In the genomic region with DNA sequence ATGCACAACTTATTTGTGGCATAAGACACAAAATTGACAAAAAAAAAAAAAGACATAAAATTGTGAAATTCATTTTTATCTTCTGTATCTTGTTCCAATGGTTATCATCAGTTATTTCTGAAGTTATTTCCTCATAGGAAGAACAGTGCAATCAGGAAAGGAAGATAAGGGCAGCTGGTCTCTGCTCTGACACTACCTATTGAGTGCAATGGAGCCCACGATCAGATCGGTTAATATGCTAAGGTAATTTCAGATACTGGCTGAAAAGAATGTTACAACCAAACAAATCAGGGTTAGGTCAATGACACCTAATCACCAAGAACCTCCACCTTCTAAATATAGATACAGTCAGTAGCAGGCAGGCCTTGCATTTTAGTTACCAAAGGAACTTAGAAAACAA, we compare ENCODE assay signal across 24 mouse cellular contexts. TPM values are rescaled to one million over a fixed set of nuclear protein-coding genes. Genes with fewer than 3 reads are reported as not detected.
DNase-seq lines count a peak whose midpoint lies in the region; ATAC-seq and TF ChIP-seq lines count a peak whose summit lies in the region.
"Had no signal": no experiment of that assay in that cellular context is flagged by ENCODE, and none has a peak within 500 bp of the region (broad histone marks: within the 10 kb centered on the region; RNA-seq: fewer than 3 reads in every experiment).

No protein-coding gene starts in this region.

- H3K4me2 ChIP-seq in heart, embryonic 12.5 days: no peak overlapping the region
- no peak overlapping the region for H3K4me2 ChIP-seq in intestine, embryonic 16.5 days (ENCODE audit: low read depth, low read length)
- no peak overlapping the region for H3K4me2 ChIP-seq in intestine, postnatal 0 days (replicated peaks; ENCODE audit: low read depth)
- H3K4me2 ChIP-seq: embryonic facial prominence, embryonic 12.5 days; forebrain, embryonic 13.5 days; forebrain, embryonic 15.5 days had no signal

- H3K4me1 ChIP-seq in heart, adult 2 months (ENCODE audit: control insufficient read depth, insufficient read depth, low read length): peaks cover 4% of the 10 kb centered on the region; the same call in 1 of the 2 replicates
- H3K4me1 ChIP-seq in heart, embryonic 12.5 days (replicated peaks): peaks cover 6% of the 10 kb centered on the region
- H3K4me1 ChIP-seq in intestine, embryonic 16.5 days (ENCODE audit: control insufficient read depth, insufficient read depth, low read length): peaks cover 8% of the 10 kb centered on the region
- H3K4me1 ChIP-seq in intestine, postnatal 0 days (replicated peaks; ENCODE audit: control insufficient read depth, insufficient read depth, low read length): peaks cover 3% of the 10 kb centered on the region; the same call in 1 of the 2 replicates
- peaks cover 26% of the 10 kb centered on the region for H3K4me1 ChIP-seq in G1E (ENCODE audit: insufficient read depth, low read depth, low read length)

- H3K9ac ChIP-seq in heart, adult 2 months (ENCODE audit: low read depth, low read length): no peak overlapping the region
- no peak overlapping the region for H3K9ac ChIP-seq in heart, embryonic 12.5 days
- H3K9ac ChIP-seq in intestine, embryonic 16.5 days (ENCODE audit: low read depth, low read length): no peak overlapping the region
- no peak overlapping the region for H3K9ac ChIP-seq in intestine, postnatal 0 days (ENCODE audit: low read depth, low read length)
- H3K9ac ChIP-seq: embryonic facial prominence, embryonic 12.5 days; forebrain, embryonic 15.5 days; forebrain, postnatal 0 days had no signal

- H3K27ac ChIP-seq in heart, adult 2 months: peak overlapping the region; percentile 77
- no peak overlapping the region for H3K27ac ChIP-seq in heart, embryonic 12.5 days (ENCODE audit: poor library complexity, severe bottlenecking)
- no peak overlapping the region for H3K27ac ChIP-seq in intestine, embryonic 16.5 days (ENCODE audit: low read length)
- H3K27ac ChIP-seq in intestine, postnatal 0 days (ENCODE audit: low read depth, low read length): no peak overlapping the region
- H3K27ac ChIP-seq: embryonic facial prominence, embryonic 10.5 days; embryonic facial prominence, embryonic 12.5 days; forebrain, embryonic 13.5 days; forebrain, embryonic 15.5 days had no signal

- no peak for ATAC-seq in heart, embryonic 12.5 days (ENCODE audit: insufficient number of reproducible peaks, low FRiP score)
- ATAC-seq in intestine, embryonic 16.5 days: peak; percentile 38
- no peak for ATAC-seq in intestine, postnatal 0 days
- ATAC-seq in G1E (ENCODE audit: extremely low read depth, insufficient number of reproducible peaks, low FRiP score, poor library complexity, severe bottlenecking): peak; percentile 52; the same call in 1 of the 2 replicates
- ATAC-seq in granulocyte monocyte progenitor cell, adult 5-6 weeks (replicated peaks; ENCODE audit: poor library complexity, severe bottlenecking): peak; percentile 25; the same call in 1 of the 2 replicates
- ATAC-seq: activated CD4-positive, CD25-positive, alpha-beta regulatory T cell, adult 4 months; CD4-positive, CD25-positive, alpha-beta regulatory T cell, adult 4 months; forebrain, embryonic 13.5 days; forebrain, embryonic 15.5 days; forebrain, postnatal 0 days; Patski had no signal

- no peak for TF ChIP-seq POLR2A in heart, adult 2 months (IDR thresholded peaks at IDR 0.05; ENCODE audit: insufficient read depth, low read depth, low read length)

- intact Hi-C loops in heart, adult 2 months (cut with DNase I): no loop called here

- TF ChIP-seq CTCF in heart, adult 2 months (IDR thresholded peaks at IDR 0.05): no peak
- no peak for TF ChIP-seq CTCF in intestine, postnatal 0 days (IDR thresholded peaks at IDR 0.05; ENCODE audit: low read depth)
- TF ChIP-seq CTCF in G1E (IDR thresholded peaks at IDR 0.05; ENCODE audit: low read depth, low read length): no peak

- no peak for DNase-seq in heart, adult 2 months
- no peak for DNase-seq in G1E (ENCODE audit: low spot score)
- no peak for DNase-seq in adrenal gland, adult 2 months
- no peak for DNase-seq in frontal cortex, adult 2 months (ENCODE audit: extremely low spot score in 1 of 2, low spot score in 1 of 2)
- DNase-seq: adrenal gland, postnatal 10 days; adrenal gland, postnatal 25 days; B cell, adult 2 months; cerebellum, adult 11 months; cerebellum, adult 9-10 months; cerebellum, postnatal 10 days; cerebellum, postnatal 25 days; forebrain, postnatal 0 days had no signal

- no peak for TF ChIP-seq EP300 in heart, adult 2 months (IDR thresholded peaks at IDR 0.05; ENCODE audit: insufficient read depth, low read depth, low read length)

- no peaks in the 10 kb centered on the region for H3K79me2 ChIP-seq in heart, adult 2 months (replicated peaks; ENCODE audit: control insufficient read depth, insufficient read depth, low read length)

- H3K27me3 ChIP-seq in heart, adult 2 months (ENCODE audit: control insufficient read depth, insufficient read depth, low read length): no peaks in the 10 kb centered on the region
- H3K27me3 ChIP-seq in heart, embryonic 12.5 days (replicated peaks): no peaks in the 10 kb centered on the region
- H3K27me3 ChIP-seq in intestine, embryonic 16.5 days (replicated peaks; ENCODE audit: control insufficient read depth, insufficient read depth, low read length): no peaks in the 10 kb centered on the region
- no peaks in the 10 kb centered on the region for H3K27me3 ChIP-seq in intestine, postnatal 0 days (replicated peaks; ENCODE audit: control insufficient read depth, insufficient read depth, low read length)
- no peaks in the 10 kb centered on the region for H3K27me3 ChIP-seq in G1E (ENCODE audit: insufficient read depth, low read length)
- H3K27me3 ChIP-seq: CH12.LX; embryonic facial prominence, embryonic 12.5 days; forebrain, embryonic 13.5 days; forebrain, embryonic 15.5 days; Patski had no signal

- no peaks in the 10 kb centered on the region for H3K9me3 ChIP-seq in heart, embryonic 12.5 days (replicated peaks)
- no peaks in the 10 kb centered on the region for H3K9me3 ChIP-seq in intestine, embryonic 16.5 days (ENCODE audit: control insufficient read depth, low read length)
- H3K9me3 ChIP-seq in intestine, postnatal 0 days (ENCODE audit: control insufficient read depth): no peaks in the 10 kb centered on the region
- no peaks in the 10 kb centered on the region for H3K9me3 ChIP-seq in G1E (replicated peaks)
- H3K9me3 ChIP-seq: embryonic facial prominence, embryonic 10.5 days; embryonic facial prominence, embryonic 12.5 days; forebrain, embryonic 13.5 days; forebrain, embryonic 15.5 days had no signal

- no peak overlapping the region for H3K4me3 ChIP-seq in heart, adult 2 months
- H3K4me3 ChIP-seq in heart, embryonic 12.5 days: no peak overlapping the region
- H3K4me3 ChIP-seq in intestine, embryonic 16.5 days (ENCODE audit: low read length): no peak overlapping the region
- H3K4me3 ChIP-seq in intestine, postnatal 0 days (ENCODE audit: low read depth, low read length): no peak overlapping the region
- H3K4me3 ChIP-seq in G1E (ENCODE audit: low read depth, low read length): no peak overlapping the region
- H3K4me3 ChIP-seq: embryonic facial prominence, embryonic 10.5 days; embryonic facial prominence, embryonic 12.5 days; forebrain, embryonic 13.5 days; forebrain, embryonic 15.5 days had no signal

- H3K36me3 ChIP-seq in heart, adult 2 months (ENCODE audit: control insufficient read depth, insufficient read depth, low read length): peaks cover 3% of the 10 kb centered on the region
- peaks cover 10% of the 10 kb centered on the region for H3K36me3 ChIP-seq in heart, embryonic 12.5 days
- H3K36me3 ChIP-seq in intestine, embryonic 16.5 days (ENCODE audit: control insufficient read depth, insufficient read depth, low read length): peaks cover 3% of the 10 kb centered on the region; the same call in 1 of the 2 replicates
- H3K36me3 ChIP-seq in intestine, postnatal 0 days (ENCODE audit: control insufficient read depth, insufficient read depth): 0 out of 2 replicates have a peak, but pooled peaks cover 6% of the 10 kb centered on the region
- peaks cover 24% of the 10 kb centered on the region for H3K36me3 ChIP-seq in G1E (replicated peaks)

- 42% methylated on average over 2 of the region's 2 CpGs for WGBS in heart, adult 2 months
- 80% methylated on average over 2 of the region's 2 CpGs for whole genome bisulfite sequencing in heart, embryonic 12.5 days
- 77% methylated on average over 2 of the region's 2 CpGs for WGBS in intestine, embryonic 16.5 days
- WGBS in intestine, postnatal 0 days: 29% methylated on average over 2 of the region's 2 CpGs

RNA-seq across cellular contexts. Expression of a gene that starts 4.7 kb away (rescaled TPM):
- 100 to 1,000 TPM; 122 to 142 TPM for total RNA-seq in heart, adult 2 months (2021)
- polyA plus RNA-seq in heart, adult 2 months (2012; rRNA removed): 36.1 and 86.5 TPM in 2 replicates
- polyA plus RNA-seq in heart, embryonic 12.5 days (2016; fragmentation: Nextera tagmentation; extraction: Ambion mirVana): 31.3 and 32.2 TPM in 2 replicates
- 26.4 and 29.8 TPM in 2 replicates for polyA plus RNA-seq in intestine, embryonic 16.5 days (2015; fragmentation: Nextera tagmentation; extraction: Ambion mirVana)
- polyA plus RNA-seq in intestine, postnatal 0 days (2015; fragmentation: Nextera tagmentation; extraction: Ambion mirVana): 13.7 and 13.8 TPM in 2 replicates
- total RNA-seq in G1E (2014; fragmentation: Nextera tagmentation) (53.0 and 68.4 TPM in 2 replicates), G1E (2017) (21.3 and 27.4 TPM in 2 replicates)
- polyA plus RNA-seq in G1E (2012): 0.98 and 1.2 TPM in 2 replicates
- total RNA-seq in granulocyte monocyte progenitor cell, adult 5-6 weeks (2014; fragmentation: Nextera tagmentation): 29.3 and 39.9 TPM in 2 replicates
- 25.9 and 28.0 TPM in 2 replicates for total RNA-seq in granulocyte monocyte progenitor cell, adult 5-6 weeks (2017)
- 10 to 100 TPM; 39.5 to 39.9 TPM for total RNA-seq in adrenal gland, adult 2 months (2021)
- 2.8 and 3.7 TPM in 2 replicates for polyA plus RNA-seq in adrenal gland, adult 2 months (2012; rRNA removed)
- 186 and 223 TPM in 2 replicates for polyA plus RNA-seq in frontal cortex, adult 2 months (2012; rRNA removed)

RNA-seq across cellular contexts. Expression of a gene that starts 5.0 kb away (rescaled TPM):
- total RNA-seq in heart, adult 2 months (2021): 1 to 10 TPM; 3.5 to 4.2 TPM
- polyA plus RNA-seq in heart, adult 2 months (2012; rRNA removed): 1.1 and 1.2 TPM in 2 replicates
- 5.7 and 6.6 TPM in 2 replicates for polyA plus RNA-seq in heart, embryonic 12.5 days (2016; fragmentation: Nextera tagmentation; extraction: Ambion mirVana)
- polyA plus RNA-seq in intestine, embryonic 16.5 days (2015; fragmentation: Nextera tagmentation; extraction: Ambion mirVana): 15.3 and 16.4 TPM in 2 replicates
- 7.7 and 9.2 TPM in 2 replicates for polyA plus RNA-seq in intestine, postnatal 0 days (2015; fragmentation: Nextera tagmentation; extraction: Ambion mirVana)
- 8.0 and 10.0 TPM in 2 replicates for total RNA-seq in G1E (2014; fragmentation: Nextera tagmentation)
- total RNA-seq in G1E (2017): 1.5 and 1.7 TPM in 2 replicates
- 1.6 and 2.4 TPM in 2 replicates for polyA plus RNA-seq in G1E (2012)
- 4.7 and 8.4 TPM in 2 replicates for total RNA-seq in granulocyte monocyte progenitor cell, adult 5-6 weeks (2014; fragmentation: Nextera tagmentation)
- 3.6 and 5.5 TPM in 2 replicates for total RNA-seq in granulocyte monocyte progenitor cell, adult 5-6 weeks (2017)
- 10 to 100 TPM in 1 of 2 experiments, 1 to 10 TPM in 1; 6.8 to 10.0 TPM for total RNA-seq in adrenal gland, adult 2 months (2021)
- polyA plus RNA-seq in adrenal gland, adult 2 months (2012; rRNA removed): 3.2 and 4.7 TPM in 2 replicates
- polyA plus RNA-seq in frontal cortex, adult 2 months (2012; rRNA removed): 6.2 and 6.6 TPM in 2 replicates

RNA-seq across cellular contexts. Expression of a gene that starts 57.2 kb away (rescaled TPM):
- under 1 TPM; 0.16 to 0.23 TPM for total RNA-seq in heart, adult 2 months (2021)
- polyA plus RNA-seq in heart, adult 2 months (2012; rRNA removed): 0.16 TPM in 1 of 2 replicates, not detected in the other
- 0.10 TPM in 1 of 2 replicates, not detected in the other for polyA plus RNA-seq in heart, embryonic 12.5 days (2016; fragmentation: Nextera tagmentation; extraction: Ambion mirVana)
- 72.2 and 109 TPM in 2 replicates for polyA plus RNA-seq in intestine, embryonic 16.5 days (2015; fragmentation: Nextera tagmentation; extraction: Ambion mirVana)
- 121 and 130 TPM in 2 replicates for polyA plus RNA-seq in intestine, postnatal 0 days (2015; fragmentation: Nextera tagmentation; extraction: Ambion mirVana)
- total RNA-seq in G1E (2014; fragmentation: Nextera tagmentation) (0.68 TPM in 1 of 2 replicates, not detected in the other), G1E (2017) (0.05 and 0.12 TPM in 2 replicates)
- not detected in 2 replicates for polyA plus RNA-seq in G1E (2012)
- not detected in 2 replicates for total RNA-seq in granulocyte monocyte progenitor cell, adult 5-6 weeks (2014; fragmentation: Nextera tagmentation)
- 0.62 TPM in 1 of 2 replicates, not detected in the other for total RNA-seq in granulocyte monocyte progenitor cell, adult 5-6 weeks (2017)
- under 1 TPM; 0.41 to 0.69 TPM for total RNA-seq in adrenal gland, adult 2 months (2021)
- 0.09 and 0.21 TPM in 2 replicates for polyA plus RNA-seq in adrenal gland, adult 2 months (2012; rRNA removed)
- 0.74 and 1.1 TPM in 2 replicates for polyA plus RNA-seq in frontal cortex, adult 2 months (2012; rRNA removed)

Comparison
In these comparisons a context has a peak if more than half of its experiments do, and no peak if none do; other contexts are left out.
1. ATAC-seq: peak in intestine, embryonic 16.5 days (single experiment), G1E (single experiment) and granulocyte monocyte progenitor cell, adult 5-6 weeks (single experiment); none in heart, embryonic 12.5 days (single experiment) and intestine, postnatal 0 days (single experiment).
2. RNA of a gene that starts 57.2 kb away (polyA plus RNA-seq): 121 to 130 TPM in intestine, postnatal 0 days and 72.2 to 109 TPM in intestine, embryonic 16.5 days; 0.74 to 1.1 TPM in frontal cortex, adult 2 months, 0.16 TPM in heart, adult 2 months, 0.09 to 0.21 TPM in adrenal gland, adult 2 months, 0.10 TPM in heart, embryonic 12.5 days and not detected in G1E; every median in the first group is over 10 times any median in the second.